Mouse (Mus musculus) liver, embryonic 14.5 days (tissue): ENCODE data around the gene Rpap3.

Experiments used
- CTCF ChIP-seq: IDR thresholded peaks from 2 replicates; pipeline ENCODE4 v1.5.1; 2016; ENCODE audit warnings: antibody characterized with exemption, low read depth, control low read depth
- EP300 ChIP-seq: IDR thresholded peaks from 2 replicates; pipeline ENCODE4 v1.6.1; 2016; ENCODE audit warnings: antibody characterized with exemption, low read depth

DNA sequence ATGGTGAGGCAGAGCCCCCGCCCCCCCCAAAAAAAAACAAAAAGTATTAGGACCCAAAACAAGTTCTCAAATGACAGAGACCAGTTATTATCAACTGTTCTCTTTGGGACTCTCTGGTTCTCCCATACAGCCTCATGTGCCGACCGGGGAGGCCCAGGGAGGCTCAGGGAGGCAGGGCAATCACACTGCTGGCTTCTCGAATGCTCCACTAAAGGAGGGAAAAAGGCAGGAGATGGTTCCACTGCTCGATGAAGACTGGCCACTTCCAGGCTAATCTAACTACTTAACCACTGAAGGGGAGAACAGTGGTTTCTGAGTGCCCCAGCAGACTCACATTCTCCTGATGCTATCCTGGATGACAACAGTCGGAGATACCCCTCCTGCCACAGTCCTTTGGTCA lies 6.9 kb upstream of the Rpap3 start:
- TF ChIP-seq CTCF (no peak), EP300 (no peak)
